Mouse (Mus musculus) CH12F3 (cell line): ENCODE results near the gene Olfr466.

Experiments used
- in situ Hi-C: fragments of 300-500 bp; cut with MboI; formaldehyde crosslinking; loops from 2 replicates; pipeline ENCODE4 v1.14.3; 2020; ENCODE audit warnings: low sequenced_read_pairs

Gene Olfr466

GRCm38 (mm10) chr13:65149940-65150339 is at the start of gene Olfr466:
Gene Olfr466 (plus strand): TSS chr13:65150240.
- in situ Hi-C loops: loop anchor here (25.0 kb wide), 1 partner anchor 713 kb away; the partner anchor contains the start of gene Cdk20

DNA sequence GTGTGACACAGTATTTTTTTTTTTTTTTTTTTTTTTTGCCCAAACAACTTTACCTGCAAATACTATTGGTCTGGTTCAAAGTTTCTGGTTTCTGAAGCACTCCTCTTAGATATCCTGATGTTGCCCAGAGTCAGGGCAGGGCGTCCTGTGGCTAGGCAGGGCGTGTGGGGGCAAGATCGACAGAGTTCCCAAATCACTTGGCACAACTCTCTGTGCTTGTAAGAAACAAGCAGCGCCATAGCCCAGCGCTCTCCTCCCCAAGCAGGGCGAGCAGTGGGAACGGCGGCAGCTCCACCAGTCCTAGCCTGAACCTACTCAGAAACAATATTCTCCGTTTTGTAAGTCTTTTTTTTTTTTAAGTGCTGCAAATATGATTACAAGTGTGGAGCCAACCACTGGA is 49.4 kb upstream of the Olfr466 start:
- in situ Hi-C loops: no loop called here

- in situ Hi-C loops: no loop called here
These were observed 48.8 kb upstream of the Olfr466 start for GRCm38 (mm10) chr13:65101232-65101631.

GRCm38 (mm10) chr13:65111961-65112360 is 38.1 kb upstream of the Olfr466 start:
- in situ Hi-C loops: no loop called here

DNA sequence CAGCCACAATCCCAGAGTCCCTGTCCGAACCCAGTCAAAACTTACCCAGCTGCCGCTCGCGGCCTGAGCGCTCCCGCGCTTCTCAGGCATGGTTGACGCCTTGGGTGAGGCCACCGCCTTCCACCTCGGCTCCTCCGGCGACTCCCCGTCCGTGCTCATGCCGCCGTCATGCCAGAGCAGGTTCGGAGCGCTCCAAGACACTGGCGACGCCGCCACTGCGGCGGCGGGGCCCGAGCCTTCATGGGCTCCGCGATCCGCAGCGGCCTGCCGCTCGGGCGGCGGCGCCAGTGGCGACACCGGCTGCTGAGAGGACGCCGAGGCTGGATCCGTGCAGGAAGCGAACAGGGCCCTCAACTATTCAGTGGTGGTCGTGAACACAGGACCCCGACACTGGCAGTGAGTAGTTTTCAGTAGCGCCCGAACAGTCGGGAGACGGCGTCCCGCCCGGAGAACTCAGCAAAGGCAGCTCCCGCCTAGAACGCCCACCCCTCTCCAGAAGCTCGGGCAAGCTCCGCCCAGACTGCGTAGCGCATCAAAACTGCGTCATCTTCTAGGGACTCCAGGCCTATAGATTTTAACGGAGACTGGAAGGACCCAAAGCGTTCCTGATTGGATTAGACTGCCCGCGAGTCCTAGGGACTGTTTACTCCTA is 37.5 kb upstream of the Olfr466 start, which contains the start of gene Mfsd14b:
Gene Mfsd14b (minus strand): TSS at position 517 of the 652 bp plus-strand sequence.
- in situ Hi-C loops: no loop called here

GRCm38 (mm10) chr13:65113239-65113638 is 36.8 kb upstream of the Olfr466 start:
- in situ Hi-C loops: no loop called here

DNA sequence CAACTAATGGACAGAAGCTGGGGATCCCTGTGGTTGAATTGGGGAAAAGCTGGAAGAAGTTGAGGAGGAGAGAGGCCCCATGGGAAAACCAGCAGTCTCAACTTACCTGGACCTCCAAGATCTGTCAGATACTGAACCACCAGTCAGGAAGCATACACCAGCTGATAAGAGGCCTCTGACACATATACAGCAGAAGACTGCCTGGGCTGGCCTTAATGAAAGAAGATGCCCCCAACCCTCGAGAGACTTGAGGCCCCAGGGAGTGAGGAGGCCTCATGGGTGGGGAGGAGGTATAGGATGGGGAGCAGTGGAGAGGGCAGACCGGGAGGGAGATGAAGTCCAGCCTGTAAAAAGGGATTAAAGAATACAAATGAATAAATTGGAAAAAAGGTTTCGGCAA is 29.1 kb upstream of the Olfr466 start:
- in situ Hi-C loops: loop anchor here (10.0 kb wide), 1 partner anchor 86 kb away; the partner anchor contains the start of gene Spata31d1c

- in situ Hi-C loops: loop anchor here (10.0 kb wide), 1 partner anchor 87 kb away; the partner anchor contains the start of gene Spata31d1c
These were observed 27.9 kb upstream of the Olfr466 start for GRCm38 (mm10) chr13:65122111-65122510.

DNA sequence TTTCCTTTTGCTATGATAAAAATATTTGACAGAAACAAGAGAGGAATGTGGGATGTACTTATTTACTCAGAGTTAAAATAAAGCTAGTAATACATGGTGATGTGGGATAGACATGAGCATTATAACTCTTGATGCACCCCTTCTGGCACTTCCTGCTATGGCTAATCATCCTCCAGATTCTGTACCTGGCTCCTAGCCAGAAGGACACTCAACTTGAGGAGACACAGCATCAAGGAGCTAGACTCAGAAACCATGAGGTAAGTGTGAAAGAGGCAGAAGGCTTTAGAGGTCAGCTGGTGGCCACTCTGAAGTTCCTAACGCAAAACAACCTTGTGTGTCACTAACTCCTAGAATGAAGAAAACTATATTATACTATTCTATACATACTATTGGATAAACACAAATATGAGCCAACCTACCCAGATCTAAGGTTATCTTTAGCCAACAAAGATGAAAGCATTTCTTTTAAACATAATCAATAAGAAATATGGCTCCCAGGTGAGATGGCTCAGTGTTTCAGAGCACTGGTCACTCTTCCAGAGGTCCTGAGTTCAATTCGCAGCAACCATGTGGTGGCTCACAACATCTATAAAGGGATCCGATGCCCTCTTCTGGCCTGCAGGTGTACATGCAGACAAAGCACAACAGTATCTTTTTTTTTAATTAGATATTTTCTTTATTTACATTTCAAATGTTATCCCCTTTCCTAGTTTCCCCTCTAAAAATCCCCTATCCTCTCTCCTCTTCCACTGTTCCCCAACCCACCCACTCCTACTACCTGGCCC is 22.8 kb upstream of the Olfr466 start:
- in situ Hi-C loops: loop anchor here (10.0 to 25.0 kb wide), 2 partner anchors 92 to 690 kb away; partner anchors contain the start of genes Cdk20 and Spata31d1c

DNA sequence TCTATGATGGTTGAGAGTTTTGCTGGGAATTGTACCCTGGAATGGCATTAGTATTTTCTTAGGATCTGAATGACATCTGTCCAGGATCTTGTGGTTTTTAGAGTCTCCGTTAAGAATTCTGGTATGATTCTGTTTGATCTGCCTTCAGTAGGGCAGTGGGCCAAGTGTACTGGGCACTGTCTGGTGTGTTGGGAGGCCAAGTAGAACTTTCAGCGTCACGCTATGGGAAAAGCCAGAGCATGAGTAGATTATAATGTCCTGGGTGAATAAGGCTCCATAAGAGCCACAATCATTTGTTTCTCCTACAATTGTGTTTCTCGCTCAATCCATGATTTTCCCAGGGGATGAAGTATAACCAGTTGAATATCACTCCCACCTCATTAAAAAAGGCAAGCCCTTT is 12.3 kb upstream of the Olfr466 start, which contains the start of gene Olfr465-ps1:
Gene Olfr465-ps1 (plus strand): TSS at position 301 of the 400 bp plus-strand sequence.
- in situ Hi-C loops: loop anchor here (25.0 kb wide), 1 partner anchor 700 kb away; the partner anchor contains the start of gene Cdk20

DNA sequence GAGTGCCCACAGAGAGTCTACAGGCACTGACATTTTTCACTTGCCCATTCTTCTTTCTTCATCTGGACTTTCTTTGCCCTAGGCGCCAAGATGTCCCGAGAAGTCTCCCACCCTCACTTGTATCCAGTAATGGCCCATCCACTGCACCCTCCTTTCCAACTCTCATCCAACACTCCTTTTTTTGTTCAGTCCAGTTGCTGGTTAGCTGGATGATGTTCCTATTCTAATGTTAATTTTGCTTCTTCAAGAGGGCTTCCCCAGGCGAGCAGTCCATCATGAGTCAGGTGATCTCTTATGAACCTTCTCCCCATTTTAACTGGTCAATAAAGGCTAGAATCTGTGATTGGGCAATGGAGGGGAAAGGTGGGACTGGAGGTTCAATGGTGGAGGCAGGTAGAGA is 24.1 kb downstream of the Olfr466 start:
- in situ Hi-C loops: no loop called here

DNA sequence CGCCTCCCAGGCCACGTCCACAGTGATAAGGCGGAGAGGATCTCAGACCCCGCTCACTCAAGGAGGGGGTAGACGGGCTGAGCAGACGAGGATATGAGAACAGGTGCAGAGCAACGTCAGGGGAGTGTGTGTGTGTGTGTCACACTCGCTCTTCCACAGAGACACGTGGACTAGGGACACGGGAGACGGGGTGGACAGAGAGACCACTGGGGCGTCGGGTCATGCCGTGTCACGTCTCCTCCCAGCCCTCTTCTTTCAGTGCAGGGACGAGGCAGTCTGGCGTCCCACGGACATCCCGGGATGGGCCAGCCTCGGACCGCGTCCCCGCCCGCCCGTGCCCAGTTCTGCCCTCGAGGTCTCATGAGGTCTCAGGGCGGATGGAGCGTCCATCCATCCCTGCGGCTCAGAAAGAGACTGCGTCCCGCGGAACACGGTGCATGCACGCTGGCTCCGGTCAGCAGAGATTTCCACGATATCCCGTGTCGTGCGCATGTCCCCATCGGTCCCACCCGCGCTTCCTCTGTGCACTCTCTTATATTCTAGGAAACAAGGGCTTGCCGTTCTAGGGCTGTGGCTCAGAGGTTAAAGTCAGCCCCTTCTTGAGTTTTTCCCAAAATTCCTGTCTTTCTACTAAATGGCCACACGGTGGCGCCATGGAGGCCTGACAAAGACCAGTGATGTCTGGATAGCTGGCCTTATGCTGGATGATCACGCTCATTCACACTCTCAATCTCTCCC is 25.9 kb downstream of the Olfr466 start:
- in situ Hi-C loops: no loop called here

DNA sequence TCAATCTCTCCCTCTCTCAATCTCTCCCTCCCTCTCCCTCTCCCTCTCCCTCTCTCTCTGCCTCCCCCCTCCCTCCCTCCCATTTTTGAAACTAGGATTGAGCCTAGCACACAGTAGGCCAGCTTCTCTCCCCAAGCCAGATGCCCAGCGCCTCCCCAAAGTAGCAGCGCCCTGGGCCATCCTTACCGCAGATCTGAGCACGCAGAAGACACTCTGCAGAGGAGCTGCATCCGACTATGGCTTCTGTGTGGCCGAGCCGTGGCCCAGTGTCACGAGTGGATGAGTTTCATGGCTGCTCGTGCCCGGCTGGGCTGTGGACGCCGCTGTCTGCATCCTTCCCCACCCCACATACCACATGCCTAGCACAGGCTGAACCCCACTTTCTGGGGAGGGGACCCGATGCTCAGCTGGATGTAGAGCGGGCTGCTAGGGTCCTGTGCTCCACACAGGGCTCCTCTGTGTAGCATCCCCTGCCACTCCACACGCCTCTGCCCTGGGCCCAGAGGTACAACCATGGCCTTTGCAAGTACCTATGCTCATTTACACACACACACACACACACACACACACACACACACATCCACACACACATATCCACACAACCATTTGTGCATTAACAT is 26.5 kb downstream of the Olfr466 start:
- in situ Hi-C loops: no loop called here

DNA sequence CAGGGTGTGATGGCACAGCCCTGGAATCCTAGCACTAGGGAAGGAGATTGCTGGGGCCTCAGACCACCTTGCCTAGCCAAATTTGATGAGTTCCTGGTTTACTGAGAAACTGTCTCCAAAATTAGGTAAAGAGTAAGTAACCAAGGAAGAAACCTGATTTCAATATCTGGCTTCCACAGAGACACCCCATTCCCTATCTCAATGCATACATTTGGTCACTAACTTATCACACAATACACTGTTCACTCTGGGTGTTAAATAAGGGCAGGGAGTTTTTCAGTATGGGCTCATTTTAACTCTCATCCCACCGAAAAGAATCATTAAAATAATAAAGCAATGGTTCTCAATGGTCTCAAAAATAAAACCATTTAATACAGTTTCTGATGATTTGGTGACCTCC is 50.6 kb downstream of the Olfr466 start:
- in situ Hi-C loops: no loop called here
